Mouse (Mus musculus) layer of hippocampus, adult 2 months (tissue): ENCODE measurements at regions not wholly inside any gene's neighbourhood (a gene's known extent, or its start where the extent isn't known, plus 50 kb on each side); places are given as distances from the start of the nearest gene placed in this dataset.

Source experiments
- DNase-seq, 2 experiments: peaks; one replicate each; pipeline ENCODE4 v3.0.0; 2022; ENCODE audit warnings: low spot score in 2 of 2
- H3K27ac ChIP-seq: fragments of 200-600 bp; 2 replicates; pipeline ENCODE4 v1.8.1; 2022
- H3K4me3 ChIP-seq: fragments of 200-600 bp; 2 replicates; pipeline ENCODE4 v1.8.1; 2022; ENCODE audit warnings: mild to moderate bottlenecking
- CTCF ChIP-seq: fragments of 200-600 bp; conservative IDR thresholded peaks from 2 replicates; pipeline ENCODE4 v1.8.1; 2022; ENCODE audit warnings: antibody characterized with exemption, mild to moderate bottlenecking, moderate library complexity

- H3K4me3 ChIP-seq, result no peak overlapping the region
- no peak for DNase-seq
- no peak for TF ChIP-seq CTCF
These were observed 239.5 kb upstream of the Fam160b2 start for GRCm38 (mm10) chr14:70839126-70839525.

GRCm38 (mm10) chr14:70837528-70837927 lies 237.9 kb upstream of the Fam160b2 start:
- no peak for DNase-seq
- H3K4me3 ChIP-seq, result no peak overlapping the region
- no peak overlapping the region for H3K27ac ChIP-seq
- TF ChIP-seq CTCF, result no peak

More at GRCm38 (mm10) chr14:70839126-70839525, 239.5 kb upstream of the Fam160b2 start:
- H3K27ac ChIP-seq, result no peak overlapping the region

- Histone ChIP-seq H3K4me3 (no peak overlapping the region), H3K27ac (no peak overlapping the region)
- no peak for DNase-seq
- TF ChIP-seq CTCF, result no peak
These were observed 233.6 kb upstream of the Fam160b2 start for GRCm38 (mm10) chr14:70833238-70833637.

DNA sequence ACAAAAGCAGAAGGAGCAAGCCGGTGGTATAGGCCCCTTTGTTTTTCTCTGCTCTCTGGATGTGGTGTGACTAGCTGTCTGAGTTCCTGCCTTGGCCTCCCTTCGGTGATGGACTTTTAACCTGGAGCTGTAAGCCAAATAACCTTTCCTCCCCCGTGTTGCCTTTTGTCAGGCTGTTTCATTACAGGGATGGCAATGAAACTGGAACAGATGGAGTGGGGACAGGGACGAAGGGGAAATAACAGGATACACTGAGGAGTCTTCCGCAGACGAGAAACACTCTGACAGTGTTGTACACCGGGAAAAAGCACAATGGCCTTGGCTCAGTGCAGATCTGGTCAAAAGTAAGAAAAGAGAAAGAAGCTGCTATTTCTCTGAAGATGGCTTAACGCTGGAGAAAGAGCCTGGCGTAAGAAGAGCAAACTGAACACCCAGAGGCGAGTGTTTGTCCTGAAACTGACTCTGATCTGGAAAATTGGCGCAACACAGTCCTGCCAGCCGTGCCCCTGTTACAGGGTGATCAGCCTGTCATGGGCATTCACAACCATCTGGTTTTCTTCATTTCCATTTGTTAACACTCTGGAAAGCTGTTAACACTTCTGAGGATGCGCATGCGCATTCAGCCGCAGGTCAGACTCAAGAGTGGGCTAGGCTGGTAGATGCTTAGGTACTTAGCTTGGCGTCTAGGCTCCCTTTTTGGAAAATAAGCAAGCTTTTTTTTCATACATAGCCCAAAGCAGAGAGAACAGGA lies 233.0 kb upstream of the Fam160b2 start:
- H3K27ac ChIP-seq, result no peak overlapping the region
- no peak for TF ChIP-seq CTCF
- DNase-seq, result no peak
- H3K4me3 ChIP-seq, result no peak overlapping the region

DNA sequence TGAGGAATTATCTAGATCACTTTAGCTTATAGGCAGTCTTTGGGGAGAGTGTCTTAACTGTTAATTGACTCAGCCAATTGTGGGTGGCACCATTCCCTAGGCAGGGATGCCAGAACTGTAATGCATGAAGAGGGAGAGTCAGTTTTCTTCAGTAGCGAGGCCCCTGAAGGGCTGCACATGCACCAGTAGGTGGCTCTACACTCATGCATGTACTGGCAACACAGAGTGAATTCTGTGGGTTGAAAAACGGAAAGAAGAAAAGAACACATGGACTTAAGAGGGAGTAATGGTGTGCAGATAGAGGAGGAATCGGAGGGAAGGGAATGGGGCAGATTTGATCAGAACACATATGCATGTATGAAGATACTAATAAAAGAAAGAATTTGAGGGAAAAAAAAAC lies 232.4 kb upstream of the Fam160b2 start:
- H3K27ac ChIP-seq, result no peak overlapping the region
- TF ChIP-seq CTCF, result peak; percentile 73
- H3K4me3 ChIP-seq, result no peak overlapping the region
- DNase-seq, result no peak
